Mouse (Mus musculus) testis, adult 2 months (tissue): ENCODE results near the gene Tdpoz3.
"Not testable (repeated sequence)": the region's sequence is repeated elsewhere in the genome, so short reads cannot be mapped to it uniquely, and the experiment has no call there.

Experiments used
- CTCF ChIP-seq: fragments of 200-500 bp; IDR thresholded peaks from 2 replicates; pipeline ENCODE4 v1.5.1; 2012; ENCODE audit warnings: low read depth, mild to moderate bottlenecking, inconsistent platforms, low read length, moderate library complexity; ENCODE audit not compliant: control insufficient read depth, insufficient read depth, insufficient replicate concordance
- POLR2A ChIP-seq: fragments of 200-500 bp; IDR thresholded peaks from 2 replicates; pipeline ENCODE4 v1.6.1; 2012; ENCODE audit warnings: low read depth, mild to moderate bottlenecking, inconsistent platforms, low read length, moderate library complexity; ENCODE audit not compliant: control insufficient read depth

DNA sequence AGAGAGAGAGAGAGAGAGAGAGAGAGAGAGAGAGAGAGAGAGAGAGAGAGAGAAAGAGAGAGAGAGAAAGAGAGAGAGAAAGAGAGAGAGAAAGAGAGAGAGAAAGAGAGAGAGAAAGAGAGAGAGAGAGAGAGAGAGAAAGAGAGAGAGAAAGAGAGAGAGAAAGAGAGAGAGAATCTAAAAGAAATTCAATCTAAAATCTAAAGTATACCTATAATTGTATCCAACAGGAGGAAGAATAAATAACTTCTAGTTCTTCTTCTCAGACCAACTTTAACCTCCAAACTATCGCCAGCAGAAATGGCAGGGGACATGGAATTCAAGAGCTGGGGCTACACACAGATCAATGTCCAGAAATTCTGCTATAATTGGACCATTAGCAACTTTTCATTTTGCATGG lies at the start of gene Tdpoz3:
- not testable (repeated sequence) for TF ChIP-seq POLR2A, CTCF
